Mouse (Mus musculus): Measurements from ENCODE around the gene Daam2.

DNA sequence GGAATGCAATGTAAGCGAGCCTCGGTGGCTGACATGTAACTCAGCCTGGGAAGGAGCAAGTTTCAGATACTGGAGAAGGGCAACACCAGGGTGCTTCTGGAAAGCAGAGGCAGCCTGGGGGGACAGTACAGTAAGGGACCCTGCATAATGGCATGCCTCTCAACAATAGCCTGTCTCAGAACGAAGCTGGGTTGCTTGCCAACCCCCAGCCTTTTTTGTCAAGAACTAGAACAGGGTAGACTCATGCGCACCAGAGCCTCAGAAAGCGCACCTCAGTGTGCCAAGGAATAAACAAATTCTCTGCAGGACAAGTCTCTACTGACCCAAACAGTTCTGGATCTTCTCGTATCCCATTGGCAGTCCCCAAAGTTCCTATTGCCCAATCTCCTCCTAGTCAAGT, 43.5 kb downstream of the Daam2 start:
- no peak for TF ChIP-seq CTCF (IDR thresholded peaks at IDR 0.05; ENCODE audit: extremely low read depth, insufficient read length, insufficient replicate concordance, low read depth, low read length)
- TF ChIP-seq POLR2A (IDR thresholded peaks at IDR 0.05; ENCODE audit: low read depth, low read length), result no peak
